Mouse (Mus musculus): ENCODE data around the gene Ppp4r2. TPM values are rescaled to one million over a fixed set of nuclear protein-coding genes. Genes with fewer than 3 reads are reported as not detected.
A peak's percentile ranks its signal among the peaks of the same experiment; 100 is the strongest.
"Not testable (repeated sequence)": the region's sequence is repeated elsewhere in the genome, so short reads cannot be mapped to it uniquely, and the experiment has no call there.

The Ppp4r2 gene
- polyA plus RNA-seq, 1 experiment from 2014 or later, result 16.1 TPM

GRCm38 (mm10) chr6:100831751-100832150 is 1.7 kb upstream of the Ppp4r2 start:
- Histone ChIP-seq H3K4me2 (no peak overlapping the region), H3K27ac (ENCODE audit: poor library complexity, severe bottlenecking) (no peak overlapping the region), H3K9me3 (replicated peaks) (no peaks in the 10 kb centered on the region), H3K4me3 (no peak overlapping the region), H3K9ac (no peak overlapping the region), H3K36me3 (peaks cover 15% of the 10 kb centered on the region), H3K27me3 (replicated peaks) (no peaks in the 10 kb centered on the region), H3K4me1 (replicated peaks) (peaks cover 10% of the 10 kb centered on the region)
- 93% methylated on average over 6 of the region's 6 CpGs for WGBS
- ATAC-seq (ENCODE audit: insufficient number of reproducible peaks, low FRiP score), result no peak

GRCm38 (mm10) chr6:100833811-100834481 is 524 bp downstream of the Ppp4r2 start:
- peak overlapping the region; percentile 69 for H3K4me2 ChIP-seq
- H3K36me3 ChIP-seq, result peaks cover 34% of the 10 kb centered on the region
- H3K9ac ChIP-seq, result peak overlapping the region; percentile 99
- 1% methylated on average over 52 of the region's 72 CpGs for WGBS
- peak overlapping the region; percentile 91 for H3K27ac ChIP-seq (ENCODE audit: poor library complexity, severe bottlenecking)
- peak; percentile 92 for ATAC-seq (ENCODE audit: insufficient number of reproducible peaks, low FRiP score)
- no peaks in the 10 kb centered on the region for H3K27me3 ChIP-seq (replicated peaks)
- H3K4me1 ChIP-seq (replicated peaks), result peaks cover 19% of the 10 kb centered on the region
- H3K4me3 ChIP-seq, result peak overlapping the region; percentile 99
- no peaks in the 10 kb centered on the region for H3K9me3 ChIP-seq (replicated peaks)

DNA sequence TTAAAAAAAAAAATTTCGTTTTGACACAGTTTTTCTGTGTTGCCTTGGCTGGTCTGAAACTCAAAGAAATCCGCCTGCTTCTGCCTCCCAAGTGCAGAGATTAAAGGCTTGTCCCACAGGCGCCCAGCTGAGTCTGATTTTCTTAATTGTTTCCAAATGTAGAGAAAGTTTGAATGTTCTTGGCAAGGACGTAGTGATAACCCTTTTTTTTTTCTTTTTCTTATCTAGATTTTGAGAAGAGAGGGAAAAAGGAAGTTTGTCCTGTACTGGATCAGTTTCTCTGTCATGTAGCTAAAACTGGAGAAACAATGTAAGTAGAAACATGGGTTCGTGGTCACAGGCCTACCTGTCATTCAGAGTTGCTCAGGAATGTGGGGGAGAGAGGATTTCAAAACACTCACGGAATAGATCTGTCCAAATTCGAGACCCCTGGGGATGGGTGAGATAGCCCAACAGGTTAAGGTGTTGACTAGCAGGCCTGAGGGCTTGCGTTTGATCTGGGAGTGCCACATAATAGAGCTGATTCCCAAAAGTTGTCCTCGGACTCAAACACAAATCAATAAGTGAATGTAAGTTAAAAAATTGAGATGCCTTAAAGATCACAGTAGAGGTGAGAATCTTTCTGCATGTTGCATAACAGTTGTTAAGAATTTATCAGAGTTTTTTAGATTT is 1.2 kb downstream of the Ppp4r2 start:
- peaks cover 19% of the 10 kb centered on the region for H3K4me1 ChIP-seq (replicated peaks)
- H3K27ac ChIP-seq (ENCODE audit: poor library complexity, severe bottlenecking), result peak overlapping the region; percentile 91; the same call in 1 of the 2 replicates
- H3K4me2 ChIP-seq, result peak overlapping the region; percentile 69
- WGBS, result 22% methylated on average over 9 of the region's 9 CpGs
- H3K9ac ChIP-seq, result peak overlapping the region; percentile 99
- peaks cover 39% of the 10 kb centered on the region for H3K36me3 ChIP-seq
- ATAC-seq (ENCODE audit: insufficient number of reproducible peaks, low FRiP score), result no peak
- peak overlapping the region; percentile 99 for H3K4me3 ChIP-seq
- H3K9me3 ChIP-seq (replicated peaks), result no peaks in the 10 kb centered on the region
- no peaks in the 10 kb centered on the region for H3K27me3 ChIP-seq (replicated peaks)

GRCm38 (mm10) chr6:100845058-100845457 is 11.6 kb downstream of the Ppp4r2 start:
- H3K4me2 ChIP-seq, result no peak overlapping the region
- no peak for ATAC-seq (ENCODE audit: insufficient number of reproducible peaks, low FRiP score)
- H3K36me3 ChIP-seq, result peaks cover 57% of the 10 kb centered on the region
- H3K9ac ChIP-seq, result no peak overlapping the region
- 88% methylated on average over 4 of the region's 4 CpGs for WGBS
- H3K27ac ChIP-seq (ENCODE audit: poor library complexity, severe bottlenecking), result no peak overlapping the region
- no peak overlapping the region for H3K4me3 ChIP-seq
- peaks cover 7% of the 10 kb centered on the region for H3K4me1 ChIP-seq (replicated peaks)
- no peaks in the 10 kb centered on the region for H3K27me3 ChIP-seq (replicated peaks)
- H3K9me3 ChIP-seq (replicated peaks), result no peaks in the 10 kb centered on the region

DNA sequence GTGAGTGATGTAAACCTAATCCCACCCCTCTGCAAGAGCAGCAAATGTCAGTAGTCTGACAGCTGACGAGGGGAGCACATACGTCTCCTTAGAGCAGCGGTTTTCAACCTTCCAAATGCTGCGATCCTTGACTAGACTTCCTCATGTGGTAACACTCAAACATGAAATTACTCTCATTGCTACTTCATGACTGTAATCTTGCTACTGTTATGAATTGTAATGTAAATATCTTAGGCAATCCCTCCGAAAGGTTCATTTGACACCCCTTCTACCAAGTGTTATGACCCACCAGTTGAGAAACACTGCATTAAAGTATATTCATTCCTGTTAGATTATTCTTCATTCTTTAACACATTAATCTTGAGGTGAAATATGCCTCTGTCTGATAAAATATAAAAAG is 13.8 kb downstream of the Ppp4r2 start:
- no peak overlapping the region for H3K9ac ChIP-seq

DNA sequence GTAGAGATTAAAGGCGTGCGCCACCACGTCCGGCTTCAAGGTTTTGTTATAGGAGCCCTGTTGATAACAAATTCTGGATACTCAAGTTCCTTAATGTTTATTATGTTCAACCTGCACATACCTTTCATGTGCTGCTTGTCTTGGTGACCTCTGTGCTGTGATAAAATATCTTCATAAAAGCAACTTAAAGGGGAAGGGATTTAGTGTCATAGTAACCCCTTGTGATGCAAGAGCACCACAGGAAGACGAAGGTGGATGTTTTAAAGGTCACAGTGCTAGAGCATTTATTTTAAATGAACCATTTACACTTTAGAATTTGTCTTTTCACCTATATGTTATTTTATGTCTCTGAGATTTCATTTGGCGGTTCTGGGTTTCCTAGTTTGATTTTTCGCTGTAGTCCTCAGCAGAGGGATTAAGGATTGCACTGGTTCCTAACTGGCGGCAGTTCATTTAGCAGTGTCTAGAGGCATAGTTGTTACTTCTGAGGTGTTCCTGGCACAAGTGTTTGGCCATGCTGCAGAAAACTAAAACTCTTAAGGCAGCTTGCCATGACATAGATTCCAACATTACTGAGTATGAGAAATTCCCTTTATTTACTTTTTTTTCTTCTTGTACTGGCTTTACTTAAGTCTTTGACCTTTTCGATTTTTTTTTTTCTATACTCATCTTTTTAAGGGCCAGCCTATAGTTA is 15.4 kb downstream of the Ppp4r2 start:
- H3K27me3 ChIP-seq (replicated peaks), result no peaks in the 10 kb centered on the region
- no peak overlapping the region for H3K4me3 ChIP-seq
- no peak overlapping the region for H3K4me2 ChIP-seq
- H3K9me3 ChIP-seq (replicated peaks), result no peaks in the 10 kb centered on the region
- H3K4me1 ChIP-seq (replicated peaks), result peaks cover 7% of the 10 kb centered on the region
- 88% methylated on average over 9 of the region's 9 CpGs for WGBS
- H3K36me3 ChIP-seq, result peaks cover 36% of the 10 kb centered on the region
- ATAC-seq (ENCODE audit: insufficient number of reproducible peaks, low FRiP score), result no peak
- no peak overlapping the region for H3K27ac ChIP-seq (ENCODE audit: poor library complexity, severe bottlenecking)
- no peak overlapping the region for H3K9ac ChIP-seq

More for the DNA sequence above, 13.8 kb downstream of the Ppp4r2 start:
- no peaks in the 10 kb centered on the region for H3K9me3 ChIP-seq (replicated peaks)
- H3K27me3 ChIP-seq (replicated peaks), result no peaks in the 10 kb centered on the region
- H3K4me3 ChIP-seq, result no peak overlapping the region
- H3K4me1 ChIP-seq (replicated peaks), result peaks cover 7% of the 10 kb centered on the region
- H3K4me2 ChIP-seq, result no peak overlapping the region
- peaks cover 46% of the 10 kb centered on the region for H3K36me3 ChIP-seq
- no peak for ATAC-seq (ENCODE audit: insufficient number of reproducible peaks, low FRiP score)
- 88% methylated on average over 5 of the region's 5 CpGs for WGBS
- no peak overlapping the region for H3K27ac ChIP-seq (ENCODE audit: poor library complexity, severe bottlenecking)

DNA sequence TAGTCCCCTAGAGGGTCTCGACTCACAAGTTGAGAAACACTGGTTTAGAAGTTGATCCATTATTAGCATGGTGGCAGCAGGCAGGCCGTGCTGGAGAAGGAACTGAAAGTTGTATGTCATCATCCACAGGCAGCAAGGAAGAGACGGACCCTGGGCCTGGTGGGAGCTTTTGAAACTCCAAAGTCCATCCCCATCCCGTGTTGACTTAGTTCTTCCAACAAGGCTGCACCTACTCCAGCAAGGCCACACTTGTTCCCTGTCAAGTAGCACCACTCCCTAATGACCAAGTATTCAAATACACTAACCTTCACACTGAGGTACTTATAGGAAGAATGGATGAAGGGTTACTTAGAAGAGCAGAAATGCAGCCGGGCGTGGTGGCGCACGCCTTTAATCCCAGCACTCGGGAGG is 17.3 kb downstream of the Ppp4r2 start:
- 89% methylated on average over 9 of the region's 9 CpGs for WGBS
- Histone ChIP-seq H3K4me3 (no peak overlapping the region), H3K9me3 (replicated peaks) (no peaks in the 10 kb centered on the region), H3K27me3 (replicated peaks) (no peaks in the 10 kb centered on the region), H3K9ac (no peak overlapping the region), H3K27ac (ENCODE audit: poor library complexity, severe bottlenecking) (no peak overlapping the region), H3K4me1 (replicated peaks) (peaks cover 7% of the 10 kb centered on the region), H3K36me3 (peaks cover 42% of the 10 kb centered on the region), H3K4me2 (no peak overlapping the region)
- no peak for ATAC-seq (ENCODE audit: insufficient number of reproducible peaks, low FRiP score)

DNA sequence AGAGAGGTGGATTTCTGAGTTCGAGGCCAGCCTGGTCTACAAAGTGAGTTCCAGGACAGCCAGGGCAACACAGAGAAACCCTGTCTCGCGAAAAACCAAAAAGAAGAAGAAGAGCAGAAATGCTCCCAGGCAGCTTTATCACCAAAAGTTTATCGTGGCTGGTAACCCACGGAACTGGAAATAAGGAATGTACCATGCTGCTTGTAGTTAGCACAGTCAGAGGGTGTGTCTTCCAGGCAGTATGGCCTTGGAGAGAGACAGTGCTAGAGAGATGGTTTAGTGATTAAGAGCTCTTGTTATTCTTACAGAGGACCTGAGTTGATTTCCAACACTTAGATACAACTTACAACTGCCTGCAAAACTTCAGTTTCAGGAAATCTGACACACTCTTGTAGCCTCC is 17.7 kb downstream of the Ppp4r2 start:
- WGBS, result 80% methylated on average over 5 of the region's 5 CpGs
- no peak overlapping the region for H3K9ac ChIP-seq
- H3K9me3 ChIP-seq (replicated peaks), result no peaks in the 10 kb centered on the region
- H3K27ac ChIP-seq (ENCODE audit: poor library complexity, severe bottlenecking), result no peak overlapping the region
- peaks cover 7% of the 10 kb centered on the region for H3K4me1 ChIP-seq (replicated peaks)
- H3K4me2 ChIP-seq, result no peak overlapping the region
- no peak overlapping the region for H3K4me3 ChIP-seq
- ATAC-seq (ENCODE audit: insufficient number of reproducible peaks, low FRiP score), result no peak
- H3K36me3 ChIP-seq, result peaks cover 40% of the 10 kb centered on the region
- H3K27me3 ChIP-seq (replicated peaks), result no peaks in the 10 kb centered on the region

- no peak overlapping the region for H3K27ac ChIP-seq (ENCODE audit: poor library complexity, severe bottlenecking)
- H3K4me1 ChIP-seq (replicated peaks), result no peaks in the 10 kb centered on the region
- H3K27me3 ChIP-seq (replicated peaks), result no peaks in the 10 kb centered on the region
- H3K36me3 ChIP-seq, result peaks cover 39% of the 10 kb centered on the region
- no peak overlapping the region for H3K4me2 ChIP-seq
- no peaks in the 10 kb centered on the region for H3K9me3 ChIP-seq (replicated peaks)
- WGBS, result 84% methylated on average over 6 of the region's 6 CpGs
- no peak overlapping the region for H3K4me3 ChIP-seq
- ATAC-seq (ENCODE audit: insufficient number of reproducible peaks, low FRiP score), result no peak
- no peak overlapping the region for H3K9ac ChIP-seq
These were observed 31.9 kb downstream of the Ppp4r2 start for GRCm38 (mm10) chr6:100865321-100865720.

DNA sequence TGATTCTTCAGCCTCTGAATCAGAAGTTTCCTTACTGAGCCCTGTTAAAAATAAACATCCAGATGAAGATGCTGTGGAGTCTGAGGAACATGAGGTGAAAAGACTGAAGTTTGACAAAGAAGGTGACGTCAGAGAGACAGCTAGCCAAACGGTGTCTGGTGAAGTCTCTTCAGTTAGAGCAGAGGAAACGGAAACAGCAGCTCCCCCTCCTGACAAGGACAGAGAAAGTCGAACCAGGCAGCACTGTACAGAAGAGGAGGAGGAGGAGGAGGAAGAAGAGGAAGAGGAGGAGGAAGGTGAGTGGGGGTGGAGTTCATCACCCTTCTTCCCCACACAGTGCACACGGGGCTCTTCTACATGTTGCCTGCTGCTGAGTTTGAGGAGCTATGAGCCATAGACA is 32.4 kb downstream of the Ppp4r2 start:
- not testable (repeated sequence) for H3K4me2 ChIP-seq; H3K4me3 ChIP-seq; H3K4me1 ChIP-seq (replicated peaks); H3K27me3 ChIP-seq (replicated peaks); H3K9ac ChIP-seq; ATAC-seq (ENCODE audit: insufficient number of reproducible peaks, low FRiP score); H3K27ac ChIP-seq (ENCODE audit: poor library complexity, severe bottlenecking); H3K9me3 ChIP-seq (replicated peaks)
- 34% methylated on average over 3 of the region's 5 CpGs for WGBS
- peaks cover 39% of the 10 kb centered on the region for H3K36me3 ChIP-seq

DNA sequence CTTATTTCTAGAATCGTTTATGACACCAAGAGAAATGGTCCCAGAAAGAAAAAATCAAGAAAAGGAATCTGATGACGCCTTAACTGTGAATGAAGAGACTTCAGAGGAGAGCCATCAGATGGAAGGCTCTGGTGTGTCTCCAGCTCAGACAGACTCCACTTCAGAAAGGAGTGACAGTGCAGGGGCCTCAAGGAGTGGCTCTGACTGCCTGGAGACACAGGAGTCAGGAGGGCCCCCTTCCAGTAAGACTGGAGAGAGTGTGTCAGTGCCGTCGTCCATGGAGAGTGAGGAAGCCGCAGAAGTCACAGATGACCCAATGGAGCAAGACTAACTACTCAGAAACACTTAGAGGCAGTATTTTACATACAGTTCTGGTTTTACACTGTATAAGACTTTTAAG is 32.8 kb downstream of the Ppp4r2 start:
- H3K36me3 ChIP-seq, result peaks cover 37% of the 10 kb centered on the region
- not testable (repeated sequence) for H3K4me1 ChIP-seq (replicated peaks); H3K4me3 ChIP-seq; ATAC-seq (ENCODE audit: insufficient number of reproducible peaks, low FRiP score); H3K27me3 ChIP-seq (replicated peaks); H3K9me3 ChIP-seq (replicated peaks); H3K27ac ChIP-seq (ENCODE audit: poor library complexity, severe bottlenecking); H3K4me2 ChIP-seq; H3K9ac ChIP-seq
- WGBS, result 83% methylated on average over 5 of the region's 5 CpGs
